Mouse (Mus musculus): Measurements from ENCODE around the gene Rundc3a.
"Not testable (repeated sequence)": the region's sequence is repeated elsewhere in the genome, so short reads cannot be mapped to it uniquely, and the experiment has no call there.

Rundc3a gene

GRCm38 (mm10) chr11:102393238-102393634, at the start of gene Rundc3a:
Rundc3a (plus strand) TSS chr11:102393403.
- DNase-seq (ENCODE audit: low read depth, low spot score): peak; percentile 81

DNA sequence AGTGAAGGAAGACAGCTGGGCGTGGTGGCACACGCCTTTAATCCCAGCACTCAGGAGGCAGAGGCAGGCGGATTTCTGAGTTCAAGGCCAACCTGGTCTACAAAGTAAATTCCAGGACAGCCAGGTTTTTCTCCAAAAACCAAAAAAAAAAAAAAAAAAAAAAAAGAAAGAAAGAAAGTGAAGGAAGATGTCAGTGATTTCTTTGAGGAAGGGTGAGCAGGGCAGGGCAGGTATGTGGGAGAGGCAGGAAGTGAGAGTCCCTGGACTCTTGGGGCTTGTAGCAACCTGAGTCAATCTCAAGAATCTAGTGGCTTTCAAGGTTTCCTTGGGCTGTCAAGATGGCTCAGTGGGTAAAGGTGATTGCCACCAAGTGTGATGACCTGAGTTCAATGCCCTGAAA, 48.7 kb upstream of the Rundc3a start:
- DNase-seq (ENCODE audit: low read depth, low spot score): no peak

DNA sequence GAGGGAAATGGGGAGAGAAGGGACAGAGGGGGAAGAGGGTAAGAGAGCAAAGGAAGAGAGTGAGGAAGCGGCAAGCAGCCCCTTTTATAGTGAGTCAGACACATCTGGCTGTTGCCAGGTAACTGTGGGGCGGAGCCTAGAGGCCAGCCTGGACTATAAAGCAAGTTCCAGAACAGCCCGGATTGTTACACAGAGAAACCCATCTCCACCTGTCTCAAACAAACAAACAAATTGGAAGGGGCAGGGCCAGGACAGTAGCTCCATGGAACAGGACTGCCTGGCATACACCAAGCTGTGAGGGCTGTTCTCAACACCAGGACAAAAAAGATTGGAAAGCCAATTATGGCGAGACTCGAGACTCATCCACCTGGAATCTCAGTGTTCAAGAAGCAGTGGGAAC, 46.3 kb upstream of the Rundc3a start:
- DNase-seq (ENCODE audit: low read depth, low spot score): no peak

GRCm38 (mm10) chr11:102347683-102348082, 45.5 kb upstream of the Rundc3a start:
- no peak for DNase-seq (ENCODE audit: low read depth, low spot score)

GRCm38 (mm10) chr11:102348101-102348585, 45.1 kb upstream of the Rundc3a start:
- DNase-seq (ENCODE audit: low read depth, low spot score): no peak

- no peak for DNase-seq (ENCODE audit: low read depth, low spot score)
Measured at GRCm38 (mm10) chr11:102348771-102349170, 44.4 kb upstream of the Rundc3a start.

GRCm38 (mm10) chr11:102349189-102349954, 43.8 kb upstream of the Rundc3a start:
- DNase-seq (ENCODE audit: low read depth, low spot score): no peak

GRCm38 (mm10) chr11:102350416-102350815, 42.8 kb upstream of the Rundc3a start:
- DNase-seq (ENCODE audit: low read depth, low spot score): no peak

DNA sequence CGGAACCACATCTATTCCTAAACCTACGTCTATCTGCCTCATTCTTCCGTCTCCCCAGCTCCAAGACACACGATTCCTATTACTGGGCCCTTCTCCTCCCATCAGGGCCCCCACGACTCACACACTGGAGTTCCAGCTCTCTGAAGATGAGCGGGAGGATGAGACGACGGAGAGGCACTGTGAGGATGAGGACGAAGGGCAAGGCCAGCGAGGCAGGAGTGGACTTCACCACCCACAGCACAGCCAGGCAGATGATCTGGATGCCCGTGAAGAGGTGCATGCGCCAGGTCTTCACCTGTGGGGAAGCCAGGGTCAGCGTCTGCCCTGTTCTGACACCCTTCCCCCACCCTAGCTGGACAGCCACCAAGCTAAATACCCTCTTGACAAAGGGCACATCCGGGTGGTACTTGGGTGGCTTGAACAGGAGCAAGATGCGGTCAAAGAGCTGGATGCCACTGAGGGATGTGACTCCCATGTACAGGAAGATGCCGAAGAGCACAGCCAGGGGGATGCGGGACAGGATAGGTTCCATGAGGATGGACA, 42.2 kb upstream of the Rundc3a start:
- no peak for DNase-seq (ENCODE audit: low read depth, low spot score)

GRCm38 (mm10) chr11:102352378-102352777, 40.8 kb upstream of the Rundc3a start:
- no peak for DNase-seq (ENCODE audit: low read depth, low spot score)

- DNase-seq (ENCODE audit: low read depth, low spot score): no peak
Measured at GRCm38 (mm10) chr11:102353021-102353431, 40.2 kb upstream of the Rundc3a start.

GRCm38 (mm10) chr11:102355501-102355900, 37.7 kb upstream of the Rundc3a start:
- no peak for DNase-seq (ENCODE audit: low read depth, low spot score)

DNA sequence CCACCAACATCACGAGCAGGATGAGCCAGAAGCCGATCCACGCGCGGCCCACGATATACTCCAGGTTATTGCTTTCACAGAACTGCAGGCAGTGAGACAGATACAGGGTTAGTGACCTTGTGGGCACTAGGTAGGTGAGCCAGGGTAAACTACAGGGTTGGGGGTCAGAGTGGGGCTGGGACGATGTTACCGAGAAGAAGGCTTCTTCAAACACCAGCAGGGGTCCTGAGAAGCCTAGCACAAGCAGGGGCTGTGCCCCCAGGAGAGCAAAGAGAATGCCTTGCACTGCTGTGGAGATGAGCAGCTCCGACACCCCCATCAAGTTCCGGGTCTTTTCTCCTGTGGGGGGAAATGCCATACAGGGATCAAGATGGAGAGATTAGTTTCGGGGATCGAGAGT, 37.0 kb upstream of the Rundc3a start:
- DNase-seq (ENCODE audit: low read depth, low spot score): no peak

GRCm38 (mm10) chr11:102356636-102357350, 36.4 kb upstream of the Rundc3a start:
- DNase-seq (ENCODE audit: low read depth, low spot score): no peak

DNA sequence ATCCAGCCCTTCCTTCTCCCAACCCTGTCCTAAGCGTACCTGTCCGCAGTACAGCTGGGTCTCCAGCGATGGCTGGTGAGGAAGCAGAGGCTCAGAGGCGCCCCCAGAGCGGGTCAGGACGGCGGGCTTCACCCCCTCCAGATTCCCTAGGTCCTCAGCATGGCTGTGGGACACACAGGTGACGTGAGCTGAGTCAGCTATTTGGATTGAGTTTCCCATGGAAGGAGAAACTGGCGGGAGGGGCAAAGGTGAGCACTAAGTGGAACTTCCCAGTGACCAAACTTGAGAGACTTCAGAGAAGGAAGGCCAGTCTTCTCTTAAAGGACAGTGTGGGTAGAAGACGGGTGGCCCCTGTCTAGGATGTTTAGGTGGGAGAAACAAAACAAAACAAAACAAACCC, 34.8 kb upstream of the Rundc3a start:
- DNase-seq (ENCODE audit: low read depth, low spot score): no peak

DNA sequence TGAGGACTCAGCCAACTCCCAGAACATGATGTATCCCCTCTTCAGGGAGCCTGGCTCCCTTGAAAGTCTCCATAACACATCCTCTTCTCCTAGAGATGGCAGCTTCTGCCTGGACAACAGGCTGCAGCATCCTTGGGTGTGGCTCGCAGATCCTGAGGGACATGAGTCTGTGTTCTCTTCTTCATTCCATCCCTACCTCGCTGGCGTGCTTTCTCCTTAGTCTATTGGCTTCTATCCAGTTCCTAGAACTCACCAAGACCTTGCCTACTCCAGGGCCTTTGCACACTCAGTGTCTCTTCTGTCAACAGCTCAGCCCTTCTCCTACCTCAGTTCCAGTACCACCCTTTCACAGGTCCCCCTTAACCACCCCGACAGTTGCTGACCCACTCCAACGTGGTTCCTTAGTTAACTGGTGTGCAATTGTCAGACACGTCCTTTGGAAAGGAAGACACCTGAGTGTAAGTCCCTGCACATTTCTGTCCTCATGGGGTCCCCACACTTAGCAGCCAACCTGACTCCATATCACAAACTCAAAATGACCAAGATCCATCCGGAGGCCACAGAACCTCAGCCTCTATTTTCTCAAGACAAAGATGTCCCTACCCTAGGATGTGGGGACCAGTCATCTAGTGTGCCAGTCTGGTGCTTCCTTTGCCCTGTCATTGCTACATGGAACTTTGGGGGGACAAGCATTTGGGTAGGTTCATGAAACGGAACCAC, 31.3 kb upstream of the Rundc3a start:
- DNase-seq (ENCODE audit: low read depth, low spot score): no peak

- DNase-seq (ENCODE audit: low read depth, low spot score): no peak
Measured at GRCm38 (mm10) chr11:102363623-102364022, 29.6 kb upstream of the Rundc3a start.

DNA sequence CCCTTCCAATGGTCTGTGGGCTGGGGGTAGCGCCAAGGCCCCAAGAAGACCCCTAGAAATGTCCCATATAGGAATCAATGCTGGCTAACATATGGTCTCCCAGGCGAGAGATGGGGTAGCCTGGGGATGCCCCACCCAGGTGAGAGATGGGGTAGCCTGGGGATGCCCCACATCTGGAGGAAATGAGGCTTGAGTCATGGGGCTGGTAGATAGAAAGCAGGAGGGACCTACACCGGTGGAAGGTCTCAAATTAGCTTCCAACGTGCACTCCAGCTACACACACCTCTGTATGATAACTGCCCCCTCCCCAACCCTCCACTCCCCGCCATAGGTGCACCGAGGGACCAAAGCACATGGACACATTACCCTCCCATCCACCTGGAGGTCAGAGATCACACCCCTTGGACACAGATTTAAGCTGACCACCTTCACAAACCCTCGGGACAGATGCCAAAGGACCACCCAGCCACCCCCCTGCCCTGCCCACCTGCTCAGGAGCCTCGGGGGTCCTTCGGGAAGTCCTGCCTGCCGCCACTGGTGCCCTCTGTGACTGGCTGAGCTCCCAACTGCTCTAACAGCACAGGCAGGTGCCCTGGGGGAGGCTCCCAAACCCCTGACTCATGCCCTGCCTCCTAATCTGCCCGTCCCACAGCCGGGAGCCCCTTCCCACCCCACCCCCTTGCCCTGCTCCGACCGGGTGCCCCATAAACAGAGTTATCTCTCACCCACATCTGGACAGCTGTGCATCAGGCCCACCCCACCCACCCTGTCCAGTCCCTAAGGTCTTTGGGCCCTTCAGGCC, 28.4 kb upstream of the Rundc3a start:
- DNase-seq (ENCODE audit: low read depth, low spot score): no peak

DNA sequence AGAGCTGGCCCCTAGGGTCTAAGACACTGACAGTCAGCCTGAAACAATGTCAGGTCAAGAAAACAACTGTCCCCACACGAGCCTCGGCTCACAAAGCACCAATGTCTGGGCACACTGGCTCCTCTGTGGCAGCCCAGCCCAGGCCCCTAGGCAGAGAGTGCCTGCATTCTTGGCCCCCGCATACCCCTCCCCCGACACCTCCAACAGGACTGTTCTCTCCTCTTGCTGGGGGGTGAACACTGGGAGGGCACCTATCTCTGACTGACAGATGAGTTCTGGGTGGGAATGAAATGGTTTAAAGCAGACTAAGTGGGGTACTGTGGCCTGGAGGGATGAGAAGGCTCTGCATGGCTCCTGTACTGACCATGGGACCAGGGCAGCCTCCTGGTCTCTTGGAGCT, 27.5 kb upstream of the Rundc3a start:
- DNase-seq (ENCODE audit: low read depth, low spot score): no peak

DNA sequence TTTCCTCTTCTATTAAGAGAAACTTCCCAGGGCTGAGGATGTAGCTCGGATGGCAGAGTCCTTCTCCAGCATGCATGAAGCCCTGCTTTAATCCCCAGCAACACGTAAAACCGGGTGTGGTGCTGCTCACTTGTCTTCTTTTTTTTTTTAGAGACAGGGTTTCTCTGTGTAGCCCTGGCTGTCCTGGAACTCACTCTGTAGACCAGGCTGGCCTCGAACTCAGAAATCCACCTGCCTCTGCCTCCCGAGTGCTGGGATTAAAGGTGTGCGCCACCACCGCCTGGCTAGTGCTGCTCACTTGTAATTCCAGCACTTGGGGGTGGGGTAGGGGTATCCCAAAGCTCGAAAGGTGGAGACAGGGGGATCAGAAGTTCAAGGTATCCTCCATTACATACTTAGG, 27.1 kb upstream of the Rundc3a start, which contains the start of gene Slc4a1:
Gene Slc4a1 (minus strand): TSS at position 101 of the 400 bp plus-strand sequence.
- not testable (repeated sequence) for DNase-seq (ENCODE audit: low read depth, low spot score)
